Mouse (Mus musculus): ENCODE measurements at regions not wholly inside any gene's neighbourhood (a gene's known extent, or its start where the extent isn't known, plus 50 kb on each side); places are given as distances from the start of the nearest gene placed in this dataset.

DNA sequence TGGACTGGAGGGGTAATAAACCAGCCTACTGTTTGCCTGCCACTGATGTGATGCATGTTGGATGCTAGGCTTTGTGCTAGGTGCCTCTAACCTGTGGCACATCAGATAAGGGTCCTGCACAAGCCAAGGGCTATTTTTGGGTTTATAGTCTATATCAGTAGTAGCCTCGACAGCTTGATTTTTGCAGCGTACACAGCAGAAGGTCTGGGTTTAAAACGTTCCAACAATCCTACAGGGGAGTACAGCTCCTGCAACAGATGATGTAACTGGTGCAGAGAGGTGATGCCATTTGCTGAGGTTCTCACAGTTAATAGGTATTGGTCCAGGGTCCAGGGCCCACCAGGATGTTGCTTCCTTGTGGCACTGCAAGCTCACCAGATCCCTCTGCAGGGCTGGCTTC lies 63.9 kb upstream of the Ldlrad3 start:
- intact Hi-C loops (cut with DNase I) = loop anchor here (5.0 kb wide), 2 partner anchors 52 to 218 kb away; no protein-coding TSS in a partner anchor
- no peak overlapping the region for H3K27ac ChIP-seq
- no peak for TF ChIP-seq CTCF (IDR thresholded peaks at IDR 0.05)
- H3K4me3 ChIP-seq = no peak overlapping the region
- no peak for DNase-seq (ENCODE audit: extremely low spot score in 1 of 2, low spot score in 2 of 2)

DNA sequence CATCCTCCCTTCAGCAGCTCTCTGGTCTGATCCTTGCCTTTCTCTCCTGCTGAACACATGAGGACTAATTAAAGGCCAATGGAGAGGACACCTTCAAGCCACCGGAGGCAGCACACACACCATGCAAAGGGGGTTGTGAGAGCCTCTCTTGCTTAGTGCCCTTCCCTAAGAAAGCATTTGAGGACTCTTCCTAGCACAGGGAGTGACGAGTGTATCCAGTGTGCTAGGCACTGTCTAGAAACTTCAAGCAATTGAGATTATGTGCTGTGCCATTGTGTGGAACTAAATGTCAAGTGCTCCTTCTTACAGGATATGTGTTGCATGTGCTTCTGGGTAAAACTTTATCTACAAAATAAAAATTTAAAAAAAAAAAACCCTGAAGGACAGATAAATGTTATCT lies 60.3 kb upstream of the Ldlrad3 start:
- Histone ChIP-seq H3K4me3 (no peak overlapping the region), H3K27ac (no peak overlapping the region)
- DNase-seq (ENCODE audit: extremely low spot score in 1 of 2, low spot score in 2 of 2) = no peak
- intact Hi-C loops (cut with DNase I) = no loop called here
- no peak for TF ChIP-seq CTCF (IDR thresholded peaks at IDR 0.05)

DNA sequence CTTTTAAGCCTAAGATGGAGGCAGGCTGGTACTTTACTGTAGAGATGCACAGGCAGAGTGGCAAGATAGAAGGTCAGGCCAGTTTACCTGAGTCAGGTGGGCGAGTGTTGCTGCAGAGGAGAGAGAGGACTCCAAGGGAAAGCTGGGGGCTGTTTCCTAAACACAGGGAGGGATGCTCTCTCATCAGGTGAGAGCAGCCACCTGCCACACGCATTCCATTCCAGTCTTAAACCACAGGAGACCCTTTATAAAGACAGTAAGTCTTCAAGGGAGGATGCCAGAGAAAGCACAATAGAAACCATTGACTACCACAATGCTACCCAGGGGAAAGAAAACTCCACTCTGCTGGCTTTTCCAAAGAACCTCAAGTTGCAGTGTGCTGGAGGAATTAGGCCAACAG lies 58.3 kb upstream of the Ldlrad3 start:
- no peak overlapping the region for H3K27ac ChIP-seq
- intact Hi-C loops (cut with DNase I) = no loop called here

DNA sequence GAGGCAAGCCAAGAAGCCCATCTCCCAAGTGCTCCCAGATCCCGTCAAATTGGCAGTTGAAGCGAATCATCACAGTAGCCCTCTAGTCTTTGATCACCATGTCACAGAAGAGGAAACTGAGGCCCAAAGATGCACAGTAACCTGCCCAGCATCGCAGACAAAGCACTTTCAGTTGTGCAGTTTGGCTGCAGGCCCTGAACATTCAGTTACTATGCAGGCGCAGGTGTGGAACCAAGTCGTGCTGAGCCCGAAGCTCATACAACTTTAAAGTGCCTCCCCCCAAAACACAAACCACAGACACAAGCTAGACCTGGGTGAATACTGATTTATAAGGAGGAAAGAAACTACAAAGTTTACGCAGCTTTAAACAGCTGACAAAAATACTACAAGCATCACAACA lies 55.4 kb upstream of the Ldlrad3 start:
- Histone ChIP-seq H3K27ac (no peak overlapping the region), H3K4me3 (no peak overlapping the region)
- DNase-seq (ENCODE audit: extremely low spot score in 1 of 2, low spot score in 2 of 2) = no peak
- no peak for TF ChIP-seq CTCF (IDR thresholded peaks at IDR 0.05)
- intact Hi-C loops (cut with DNase I) = no loop called here

More for the DNA sequence above, 58.3 kb upstream of the Ldlrad3 start:
- DNase-seq (ENCODE audit: extremely low spot score in 1 of 2, low spot score in 2 of 2) = no peak
- no peak for TF ChIP-seq CTCF (IDR thresholded peaks at IDR 0.05)
- no peak overlapping the region for H3K4me3 ChIP-seq

DNA sequence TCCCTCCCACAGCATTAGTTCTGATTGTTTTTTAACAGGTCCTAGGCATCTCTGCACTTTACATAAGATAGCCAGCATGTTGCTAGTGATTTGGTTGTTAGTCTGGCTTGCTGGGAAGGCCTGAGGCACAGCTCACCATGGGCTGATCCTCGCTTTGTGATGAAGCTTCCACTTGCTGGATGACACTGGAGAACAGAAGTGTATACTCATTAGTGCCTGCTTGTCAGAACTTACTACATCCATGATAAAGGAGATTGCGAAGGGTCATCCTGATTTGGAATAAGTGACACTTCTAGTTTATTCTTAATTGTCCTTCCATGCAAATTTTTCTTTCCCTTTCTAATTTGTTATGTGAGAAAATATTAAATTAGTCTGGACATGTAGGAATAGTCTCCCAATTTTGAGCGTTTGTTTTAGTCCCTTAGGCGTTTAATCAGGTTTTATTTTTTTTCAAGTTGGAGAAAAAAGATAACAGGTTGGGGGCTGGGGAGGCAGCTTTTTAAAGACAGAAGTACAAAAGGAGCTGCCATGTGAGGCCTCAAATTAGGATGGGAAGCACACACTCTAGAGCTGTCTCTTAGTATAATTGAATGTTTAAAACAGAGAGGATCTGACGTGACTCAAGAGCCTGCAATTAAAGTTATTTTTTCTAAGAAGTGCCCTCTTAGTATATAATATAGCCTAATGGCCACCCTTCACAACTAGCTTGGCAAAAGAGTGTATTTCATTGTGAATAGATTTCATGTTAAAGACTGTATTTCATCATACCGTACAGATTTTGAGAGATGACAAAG lies 53.7 kb upstream of the Ldlrad3 start:
- H3K4me3 ChIP-seq = no peak overlapping the region
- DNase-seq (ENCODE audit: extremely low spot score in 1 of 2, low spot score in 2 of 2) = no peak
- no peak for TF ChIP-seq CTCF (IDR thresholded peaks at IDR 0.05)
- H3K27ac ChIP-seq = no peak overlapping the region
- intact Hi-C loops (cut with DNase I) = no loop called here

Data from left cerebral cortex, adult 2 months (tissue).